Mouse (Mus musculus): ENCODE results near the gene Vpreb2.
"Not testable (repeated sequence)": the region's sequence is repeated elsewhere in the genome, so short reads cannot be mapped to it uniquely, and the experiment has no call there.

- not testable (repeated sequence) for TF ChIP-seq POLR2A (IDR thresholded peaks at IDR 0.05; ENCODE audit: borderline replicate concordance, low read depth, low read length); CTCF (IDR thresholded peaks at IDR 0.05; ENCODE audit: low read depth, low read length)
Measured at GRCm38 (mm10) chr16:17992321-17992720, 12.1 kb downstream of the Vpreb2 start.

All from bone marrow macrophage, adult 2 months (primary cell).